Mouse (Mus musculus): ENCODE measurements around the gene Tamm41.

DNA sequence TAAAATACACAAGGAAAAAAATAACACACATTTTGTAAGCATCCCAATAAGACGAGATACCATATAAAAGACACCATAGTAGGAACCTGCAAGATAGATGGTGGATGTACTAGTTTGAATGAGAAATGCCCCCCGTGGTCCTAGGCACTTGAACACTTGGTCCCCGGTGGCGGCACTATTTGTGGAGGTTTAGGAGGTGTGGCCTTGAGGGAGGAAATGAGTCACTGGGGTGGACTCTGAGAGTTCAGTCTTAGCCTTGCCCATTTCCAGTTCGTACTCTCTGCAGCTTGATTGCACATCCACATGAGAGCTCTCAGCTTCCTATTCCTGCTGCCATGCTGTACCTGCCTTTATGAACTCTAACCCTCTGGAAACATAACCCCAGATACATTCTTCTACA, 83.2 kb downstream of the Tamm41 start:
- TF ChIP-seq CHD2 (IDR thresholded peaks at IDR 0.05; ENCODE audit: low read depth, low read length) (no peak), HCFC1 (IDR thresholded peaks at IDR 0.05; ENCODE audit: borderline replicate concordance, insufficient read depth, low read length) (no peak), MAFK (IDR thresholded peaks at IDR 0.05; ENCODE audit: insufficient read depth, low read depth, low read length) (no peak), ZC3H11A (IDR thresholded peaks at IDR 0.05; ENCODE audit: borderline replicate concordance, low read depth, low read length) (no peak), ZNF384 (IDR thresholded peaks at IDR 0.05; ENCODE audit: low read depth, low read length) (no peak)
